Mouse (Mus musculus) embryo, embryonic 10.5 days (tissue): ENCODE results near the gene Rad51b.

ENCODE experiments used
- DNase-seq: peaks from one replicate; pipeline ENCODE4 v3.0.0-alpha.2; 2015; ENCODE audit warnings: low spot score

The Rad51b gene

DNA sequence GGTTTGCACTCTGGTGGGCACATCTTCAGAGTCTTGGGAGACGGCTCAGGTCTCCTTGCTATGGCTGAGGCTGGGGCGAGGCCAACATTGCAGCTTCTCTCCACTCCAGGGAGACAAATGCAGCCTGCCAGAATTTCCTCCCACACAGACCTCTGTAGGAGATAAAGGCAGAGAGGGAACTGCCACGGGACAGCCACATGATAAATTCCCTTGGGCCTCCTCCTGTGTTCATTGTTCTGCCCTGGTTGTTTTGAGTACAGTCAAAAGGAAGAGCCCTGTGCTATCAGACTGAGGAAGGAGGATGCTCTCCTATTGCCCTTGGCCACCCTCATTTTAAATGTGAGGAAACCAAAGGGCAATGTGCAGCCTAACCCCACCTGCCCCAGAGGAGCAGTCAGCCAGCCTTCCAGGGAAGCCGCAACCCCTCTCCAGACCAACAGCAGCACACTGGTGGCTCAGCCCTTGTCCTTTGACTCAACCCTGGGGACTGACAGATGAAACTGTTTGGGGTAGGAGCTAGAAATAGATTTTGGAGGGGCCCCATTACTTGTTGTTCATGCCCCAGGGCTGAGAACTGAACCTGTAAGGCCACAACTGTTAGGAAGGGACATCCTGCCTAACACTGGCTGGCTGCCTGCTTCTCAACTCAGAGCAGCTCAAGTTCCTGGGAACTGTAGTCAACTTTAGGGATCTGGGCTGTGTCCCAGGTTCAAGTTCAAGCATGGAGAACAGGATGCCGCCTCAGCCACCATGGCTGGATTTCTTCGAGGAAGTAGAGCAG is 541.3 kb downstream of the Rad51b start:
- peak; percentile 58 for DNase-seq

DNA sequence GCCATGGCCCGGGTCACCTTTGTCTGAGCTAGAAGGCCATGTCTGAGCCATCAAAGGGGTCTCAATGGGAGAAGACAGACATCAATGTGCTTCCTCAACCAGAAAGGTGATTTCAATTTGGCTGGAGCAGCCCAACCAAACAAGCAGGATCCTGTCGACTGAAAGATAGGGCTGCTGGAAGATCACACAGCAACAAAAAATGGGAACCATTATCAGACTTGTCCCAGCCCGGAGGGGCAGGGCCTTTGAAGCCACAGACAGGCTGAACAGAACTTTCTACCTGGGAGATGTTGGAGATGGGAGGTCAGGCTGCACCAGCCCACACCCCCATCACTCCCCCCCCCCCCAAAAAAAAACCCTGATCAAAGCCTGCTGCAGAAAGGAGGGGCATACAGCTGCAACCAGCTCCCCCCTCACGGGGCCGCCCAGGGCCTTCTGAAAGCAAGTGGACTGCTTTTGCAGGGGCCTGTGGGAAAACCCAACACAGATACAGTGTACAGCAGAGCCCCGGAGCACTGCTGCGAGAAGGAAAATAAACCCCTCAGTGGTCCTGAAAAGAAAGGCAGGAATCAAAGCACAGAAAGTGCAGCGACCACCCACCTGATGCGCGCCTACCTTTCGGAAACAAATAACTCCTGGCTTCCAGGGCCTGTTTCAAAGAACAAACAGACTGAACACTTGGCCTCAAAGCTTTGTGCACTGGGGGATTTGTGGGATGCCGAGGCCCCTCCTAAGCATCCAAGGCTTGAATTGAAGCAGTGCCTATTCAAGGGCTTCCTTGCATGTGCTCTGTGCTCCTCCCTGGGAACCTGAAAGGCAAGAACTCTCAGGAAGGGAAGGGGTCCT is 542.2 kb downstream of the Rad51b start:
- DNase-seq = peak; percentile 56

DNA sequence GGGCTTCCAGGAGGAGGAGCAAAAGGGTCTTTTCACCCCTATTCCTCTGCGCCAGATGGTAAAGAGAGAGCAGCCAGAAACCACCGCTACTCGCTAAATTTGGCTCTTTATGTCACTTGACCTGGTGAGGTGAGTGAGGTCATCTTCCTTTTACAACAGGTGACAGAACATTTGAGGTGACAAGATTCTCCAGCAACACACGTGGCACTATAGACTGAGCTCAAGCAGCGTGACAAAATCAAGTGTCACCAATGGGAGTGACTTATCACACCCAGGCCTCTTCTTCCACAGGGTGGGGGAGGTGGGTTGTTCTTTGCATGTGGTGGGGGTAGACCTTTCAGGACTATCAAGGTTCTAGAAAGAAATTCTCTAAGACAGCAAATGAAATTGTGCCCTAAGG is 543.4 kb downstream of the Rad51b start:
- no peak for DNase-seq

DNA sequence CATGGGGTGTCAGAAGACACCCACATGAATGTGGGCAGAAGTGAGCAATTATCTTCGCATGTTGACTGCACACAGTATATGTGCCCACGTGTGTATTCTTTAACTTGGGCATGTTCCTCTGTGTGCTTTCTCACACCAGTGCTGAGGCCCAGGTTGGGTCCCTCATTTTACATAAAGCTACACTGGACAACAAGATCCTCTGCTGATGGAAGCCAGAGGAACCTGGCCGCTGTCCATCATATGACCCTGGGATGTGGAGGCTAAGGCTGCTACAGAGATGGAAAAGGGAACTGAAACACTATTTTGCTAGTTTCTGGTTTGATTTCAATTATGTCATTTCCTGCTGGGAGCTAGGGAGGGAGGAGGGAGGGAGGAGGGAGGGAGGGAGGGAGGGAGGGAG is 544.2 kb downstream of the Rad51b start:
- no peak for DNase-seq

DNA sequence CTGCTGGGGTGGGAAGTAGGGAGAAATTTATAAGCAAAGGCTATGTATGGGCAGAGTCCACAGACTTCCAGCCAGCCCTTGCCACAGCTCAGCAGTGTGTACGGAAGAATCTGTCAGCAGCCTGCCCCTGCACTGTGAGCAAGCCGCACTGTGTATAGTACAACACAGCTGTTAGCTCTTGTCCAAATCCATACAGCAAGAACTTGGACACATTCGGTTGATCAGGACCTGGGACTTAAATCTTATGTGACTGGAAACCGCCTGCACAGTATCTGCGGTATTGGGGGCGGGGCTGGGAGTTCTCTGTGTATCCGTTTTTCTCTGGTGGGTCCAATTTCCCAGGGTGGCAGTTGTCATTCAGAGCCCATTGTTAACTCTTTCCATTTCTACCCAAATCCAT is 545.2 kb downstream of the Rad51b start:
- peak; percentile 49 for DNase-seq

DNA sequence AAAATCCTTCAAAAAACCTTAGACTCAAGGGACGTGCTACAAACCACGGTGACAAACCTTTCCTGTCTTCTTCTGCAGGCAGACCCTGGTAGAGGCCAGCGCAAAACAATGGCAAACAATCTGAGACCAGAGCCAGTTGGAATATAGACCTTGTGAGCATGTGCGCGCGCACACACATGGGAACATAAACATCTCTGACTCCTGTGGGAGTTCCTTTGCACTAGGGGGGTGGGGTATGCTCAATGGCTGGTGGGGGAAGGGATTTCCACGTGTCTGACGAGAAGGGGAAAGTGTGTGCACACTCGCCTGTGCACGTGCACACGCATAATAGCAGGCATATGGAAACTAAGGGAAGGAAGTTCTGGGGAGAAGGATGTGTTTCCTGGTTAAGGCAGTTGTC is 545.9 kb downstream of the Rad51b start:
- DNase-seq = no peak

DNA sequence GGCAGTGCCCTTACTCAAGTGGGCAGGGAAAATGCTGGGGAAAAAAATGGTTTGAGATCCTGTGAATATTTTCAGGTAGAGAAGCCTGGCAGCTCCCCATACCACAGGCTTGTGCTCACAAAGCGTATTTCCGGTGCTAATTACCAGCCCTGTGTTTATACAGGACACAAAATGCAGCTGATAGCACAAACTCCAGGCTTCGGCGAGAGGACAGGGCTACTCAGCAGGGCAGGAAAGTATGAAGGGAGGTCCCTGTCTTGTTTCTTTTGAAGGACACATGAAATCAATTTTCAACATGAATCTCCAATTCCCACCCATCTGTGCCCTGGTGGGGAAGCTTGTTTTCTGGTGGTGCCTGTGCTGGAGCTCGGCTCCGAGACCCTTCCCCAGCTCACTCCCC is 546.4 kb downstream of the Rad51b start:
- peak; percentile 49 for DNase-seq

DNA sequence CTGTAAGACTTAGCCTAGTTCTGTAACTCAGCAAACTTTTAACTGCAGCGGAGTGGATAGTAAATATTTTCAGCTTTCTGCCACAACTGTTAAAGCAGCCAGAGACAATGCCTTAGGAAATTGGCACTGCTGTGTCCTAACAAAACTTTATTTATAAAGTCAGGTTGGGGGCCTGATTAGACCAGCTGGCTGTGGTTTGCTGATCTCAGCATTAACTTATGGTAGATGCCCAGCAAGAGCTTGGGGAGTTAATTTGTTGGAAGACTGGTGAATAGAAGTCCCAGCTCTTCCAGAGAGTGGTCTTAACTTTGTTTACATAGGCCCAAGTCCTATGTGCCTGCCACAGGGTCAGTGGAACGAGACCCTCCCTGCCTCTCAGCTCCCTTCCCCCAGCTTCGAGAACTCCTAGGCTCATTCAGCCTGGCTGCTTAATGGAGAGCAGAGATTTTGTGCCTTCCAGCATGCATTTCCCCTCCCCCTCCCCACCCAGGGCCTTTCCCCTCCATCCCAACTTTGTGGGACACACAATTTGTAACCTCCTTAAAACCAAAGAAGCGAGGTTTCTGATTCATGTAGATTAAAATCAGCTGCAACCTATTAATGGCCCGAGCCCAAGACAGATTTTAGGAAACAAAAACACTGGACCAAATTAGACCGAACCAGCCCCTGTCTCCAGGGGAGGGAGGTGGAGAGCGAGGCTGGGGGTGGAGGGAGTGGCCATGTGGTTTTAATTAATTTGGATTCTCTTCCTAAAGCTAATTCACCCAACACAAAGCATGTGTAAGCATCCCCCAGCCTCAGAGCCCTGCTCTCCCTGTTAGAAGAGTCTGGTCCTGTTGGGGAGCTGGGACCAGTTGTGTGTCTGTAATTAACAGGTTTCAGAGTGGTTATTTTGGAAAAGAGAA is 549.4 kb downstream of the Rad51b start:
- peak; percentile 83 for DNase-seq

DNA sequence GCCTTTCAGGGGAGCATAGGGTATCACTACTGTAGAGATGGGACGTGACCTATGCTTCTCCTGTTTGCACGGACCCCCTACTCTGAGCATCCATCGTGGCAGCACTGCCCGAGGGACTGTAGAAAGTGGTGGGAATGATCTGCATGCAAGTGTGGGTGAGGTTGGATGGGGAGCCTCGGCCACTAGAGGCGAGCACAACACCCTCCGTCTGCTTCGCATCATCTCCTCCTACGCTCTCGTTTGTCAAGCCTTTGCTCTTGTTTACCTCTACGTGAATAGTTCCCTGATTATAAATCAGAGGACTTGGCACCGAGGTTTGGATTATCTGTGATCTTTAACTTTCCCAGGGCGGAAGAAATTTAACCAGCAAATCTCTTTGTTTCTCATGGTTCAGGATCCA is 551.5 kb downstream of the Rad51b start:
- no peak for DNase-seq

DNA sequence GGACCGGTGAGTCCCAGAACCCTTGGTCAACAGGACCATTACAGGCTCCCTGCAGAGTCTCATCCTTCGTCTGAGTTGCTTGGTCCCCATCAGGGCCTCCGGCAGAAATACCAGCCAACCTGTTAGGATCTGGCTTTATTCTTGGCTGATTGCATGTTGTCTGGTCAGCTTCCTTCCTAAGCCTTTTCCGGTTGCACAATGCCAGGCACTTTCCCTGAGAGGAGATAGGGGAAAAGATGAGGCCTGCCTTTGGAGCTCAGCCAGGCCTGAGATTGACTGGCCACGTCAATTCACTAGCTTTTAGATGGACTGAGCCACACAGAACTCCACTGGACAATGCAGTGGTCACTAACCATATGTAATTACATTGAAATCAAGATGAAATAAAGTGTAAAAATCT is 552.9 kb downstream of the Rad51b start:
- no peak for DNase-seq

DNA sequence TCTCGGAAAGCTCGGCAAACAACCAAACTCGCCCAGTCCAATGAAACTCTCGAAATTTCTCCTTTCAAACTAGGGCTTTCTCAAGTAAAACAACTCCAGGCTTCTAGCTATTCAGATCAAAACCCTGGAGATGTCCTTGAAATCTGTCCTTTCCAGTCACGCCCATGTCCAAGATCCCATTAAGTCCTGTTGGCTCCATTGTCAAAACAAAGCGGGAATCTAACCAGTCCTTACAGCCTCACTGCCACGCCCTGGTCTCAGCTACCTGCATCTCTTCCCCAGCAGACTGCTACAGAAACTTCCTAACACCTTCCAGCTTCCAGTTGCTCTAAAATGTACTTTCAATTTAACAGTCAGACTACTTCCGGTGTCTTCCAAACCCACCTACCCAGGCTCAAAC is 554.8 kb downstream of the Rad51b start:
- no peak for DNase-seq

DNA sequence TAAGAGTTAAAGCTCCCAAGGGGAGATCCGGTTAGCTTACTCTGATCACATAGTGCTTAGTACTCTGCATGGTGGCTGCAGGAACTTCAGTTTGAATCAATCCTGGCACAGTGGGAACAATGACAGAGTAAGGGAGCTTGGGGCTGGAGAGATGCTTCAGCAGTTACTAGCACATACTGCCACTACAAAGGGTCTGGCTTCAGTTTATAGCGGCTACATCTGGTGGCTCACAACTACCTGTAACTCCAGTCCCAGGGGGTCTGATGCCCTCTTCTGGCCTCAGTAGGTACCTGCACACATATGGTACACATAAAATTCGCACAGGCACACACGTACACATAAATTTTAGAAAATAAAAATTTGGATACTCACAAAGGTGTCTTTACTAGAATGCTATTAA is 555.5 kb downstream of the Rad51b start:
- no peak for DNase-seq

DNA sequence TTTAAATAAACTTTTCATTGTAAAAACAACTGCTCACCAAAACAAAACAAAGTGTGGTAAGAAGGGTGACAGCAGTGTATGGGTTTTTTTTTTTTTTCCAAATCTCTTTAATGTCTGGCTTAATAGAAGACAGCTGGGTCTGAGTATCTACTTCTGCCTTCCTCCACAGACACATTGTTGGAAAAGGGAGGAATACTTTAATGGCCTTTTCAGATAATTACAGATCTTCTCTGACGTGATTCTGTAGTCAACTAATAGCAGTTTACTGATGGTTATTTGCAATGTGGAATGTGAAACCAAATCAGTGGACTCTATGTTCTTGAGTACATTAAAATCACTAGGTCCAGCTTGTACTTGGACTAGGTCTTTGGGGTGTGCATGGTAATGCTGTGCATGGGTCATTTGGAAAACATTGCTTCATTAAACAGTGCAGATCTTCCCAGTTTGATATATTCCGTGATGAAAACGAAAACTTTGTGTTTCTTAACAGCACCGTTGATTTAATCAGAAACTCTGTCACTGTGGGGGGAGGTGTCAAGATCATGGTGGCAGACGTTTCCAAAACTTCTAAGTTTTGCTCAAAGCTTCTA is 556.9 kb downstream of the Rad51b start:
- DNase-seq = no peak

DNA sequence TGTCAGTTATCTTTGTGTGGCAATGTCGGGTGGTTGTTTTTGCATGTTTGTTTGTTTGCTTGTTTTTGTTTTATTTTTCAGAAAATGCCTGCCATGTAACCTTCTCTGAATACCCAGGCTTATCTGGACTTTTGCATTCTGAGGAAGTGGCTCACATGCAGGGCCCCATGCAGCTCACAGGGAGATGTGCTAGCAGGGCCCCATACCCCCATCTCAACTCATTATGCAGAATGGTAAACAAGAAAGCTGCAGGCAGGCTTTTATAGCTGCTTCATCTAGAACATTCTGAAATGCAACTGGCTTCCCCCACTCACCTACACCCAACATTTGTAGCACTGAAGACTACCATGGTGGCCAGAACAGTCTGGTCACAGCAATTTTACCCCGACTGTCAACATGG is 557.4 kb downstream of the Rad51b start:
- DNase-seq = no peak

DNA sequence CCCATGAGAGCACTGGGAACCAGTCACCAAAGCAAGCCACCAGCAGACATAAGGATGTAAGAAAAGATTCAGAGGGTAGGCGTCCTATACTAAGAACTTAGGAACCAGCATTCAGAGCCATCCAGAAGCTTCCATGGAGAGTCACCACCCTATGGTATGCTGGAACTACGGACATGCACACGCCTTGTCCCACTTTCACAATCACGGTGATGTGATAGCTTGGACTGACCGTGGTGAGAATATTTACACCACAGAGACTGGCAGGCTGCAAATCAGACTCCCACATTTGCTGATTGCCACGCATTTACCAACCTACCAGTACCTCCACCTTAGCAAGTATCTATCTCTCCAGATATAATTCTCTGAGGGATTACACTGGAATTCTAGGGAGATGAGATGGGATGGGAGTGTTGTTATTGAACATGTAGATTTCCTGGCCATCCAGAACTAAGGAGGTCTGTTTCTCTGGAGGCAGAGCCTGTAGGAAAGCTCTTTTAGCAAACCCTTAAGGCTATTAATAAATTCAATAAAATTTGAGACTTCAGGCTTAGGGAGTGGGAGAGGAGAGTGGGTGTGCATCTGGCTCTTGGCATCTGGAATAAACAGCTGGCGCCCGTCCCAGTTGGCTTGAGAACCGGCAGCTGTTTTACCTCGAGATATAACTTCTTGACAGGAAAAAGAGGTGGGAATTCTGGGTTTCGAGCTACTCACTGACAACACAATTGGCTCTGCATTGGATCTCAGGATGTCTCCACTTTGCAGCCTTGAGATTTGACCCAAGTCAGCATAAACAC is 559.2 kb downstream of the Rad51b start:
- no peak for DNase-seq

DNA sequence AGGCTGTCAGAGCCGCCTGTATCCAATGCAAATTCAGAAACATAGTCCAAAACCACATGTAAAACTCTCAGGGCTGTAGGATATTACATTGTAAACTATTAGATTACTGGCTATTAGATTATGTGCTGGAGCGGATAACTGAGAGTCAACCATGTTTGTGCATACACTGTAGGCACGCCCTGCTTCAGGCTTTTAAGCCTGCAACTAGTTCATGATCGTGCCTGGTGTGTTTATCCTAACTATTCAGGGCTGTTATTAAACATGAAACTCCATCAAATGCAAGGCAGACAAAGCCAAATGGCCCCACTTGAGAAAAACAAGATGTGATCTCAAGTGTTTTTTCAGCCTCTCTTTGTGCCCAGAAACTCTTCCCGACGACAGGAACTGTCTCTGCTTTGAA is 560.6 kb downstream of the Rad51b start:
- DNase-seq = no peak

DNA sequence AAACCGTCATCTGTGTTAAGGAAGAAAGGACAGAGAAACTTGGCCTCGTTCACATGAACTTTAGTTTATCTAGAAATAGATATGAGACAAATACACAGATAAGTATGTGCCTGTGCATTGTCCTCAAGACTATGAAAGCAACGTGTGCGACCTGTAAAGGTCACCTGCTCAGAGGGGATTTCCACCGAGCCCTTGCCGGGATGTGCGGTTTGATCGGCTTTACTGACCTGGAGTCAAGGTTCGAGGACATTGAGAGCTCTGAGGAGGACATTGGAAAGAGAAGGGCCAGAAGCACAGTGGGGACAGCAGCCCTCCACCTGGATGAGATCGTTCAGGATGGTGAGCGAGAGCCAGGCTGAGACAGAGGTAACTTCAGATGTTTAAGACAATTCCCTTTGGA is 561.3 kb downstream of the Rad51b start:
- no peak for DNase-seq

DNA sequence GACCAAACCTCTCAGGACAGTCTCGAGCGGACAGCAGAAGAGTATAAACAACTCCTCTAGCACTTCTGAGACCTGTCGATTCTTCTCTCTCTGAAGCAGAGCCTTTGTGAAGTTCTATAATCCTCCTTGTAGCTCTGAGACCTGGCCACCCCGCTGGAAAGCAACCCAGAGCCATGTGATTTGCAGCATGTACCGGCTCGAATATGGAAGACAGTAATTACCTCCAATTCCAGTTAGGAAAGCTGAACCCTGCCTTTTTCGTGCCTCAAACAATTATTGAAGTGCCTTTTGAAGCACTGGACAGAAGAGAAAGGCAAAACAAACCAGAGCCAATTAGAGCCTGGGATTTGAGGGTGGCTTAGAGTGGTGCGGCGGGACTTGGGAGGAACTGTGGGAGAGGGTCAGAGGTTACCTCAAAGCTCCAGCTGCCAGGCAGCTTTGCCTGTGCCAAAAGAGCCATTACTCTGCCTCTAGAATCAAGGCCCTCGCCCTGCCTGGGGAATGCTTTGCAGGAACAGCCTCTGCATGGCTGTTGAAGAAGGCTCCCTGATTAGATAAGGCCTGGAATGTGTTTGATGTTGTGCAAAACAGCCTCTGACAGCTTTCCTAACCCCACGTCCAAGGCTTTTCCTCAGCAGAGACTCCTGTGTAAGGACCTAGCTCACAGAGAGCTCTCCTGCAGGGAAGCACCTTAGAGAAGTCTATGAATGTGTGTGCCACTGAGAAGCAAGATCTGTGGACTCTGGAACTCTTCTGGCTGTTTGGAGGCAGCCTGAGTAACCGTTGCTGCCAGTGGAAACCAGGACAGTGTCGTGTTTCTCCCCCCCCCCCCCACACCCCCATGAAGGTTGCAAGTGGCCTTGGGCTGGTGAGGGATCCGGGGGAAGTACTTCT is 562.5 kb downstream of the Rad51b start:
- peak; percentile 80 for DNase-seq

DNA sequence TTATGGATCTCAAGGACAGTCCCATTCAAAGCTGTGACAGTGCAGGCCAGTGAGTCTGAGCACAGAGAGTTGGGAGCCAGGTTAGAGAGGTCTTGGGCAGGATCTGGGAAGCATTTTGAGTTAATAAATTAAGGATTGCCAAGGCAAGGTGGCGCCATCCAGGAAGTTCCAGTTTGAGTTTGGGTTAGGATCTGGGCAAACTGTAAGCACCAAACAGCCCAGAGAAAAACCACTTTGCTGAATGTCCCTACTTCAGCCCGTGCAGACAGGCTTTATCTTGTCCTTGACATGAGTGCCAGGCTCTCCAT is 563.1 kb downstream of the Rad51b start:
- DNase-seq = no peak
